ENCODE assay signal across 16 mouse cellular contexts in the genomic region with DNA sequence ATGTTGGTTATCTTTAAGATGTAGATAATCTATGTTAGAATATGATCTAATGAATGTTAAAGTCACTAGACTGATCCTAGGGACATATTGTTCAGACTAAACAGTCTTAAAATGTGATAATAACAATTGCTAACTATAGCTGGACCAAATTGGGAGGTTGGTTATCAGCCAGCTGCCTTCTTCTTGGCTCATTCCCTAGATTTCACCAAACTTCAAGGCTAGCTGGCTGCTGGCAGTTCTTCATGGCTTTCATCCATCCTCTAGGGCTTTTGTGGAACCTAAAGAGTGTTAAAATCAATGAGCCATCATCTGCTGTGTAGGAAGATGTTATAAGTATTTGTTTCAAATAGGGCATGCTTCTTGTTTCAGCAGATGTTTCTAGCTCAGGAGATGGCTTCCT.
A peak's percentile ranks its signal among the peaks of the same experiment; 100 is the strongest.
DNase-seq lines count a peak whose midpoint lies in the region; ATAC-seq and TF ChIP-seq lines count a peak whose summit lies in the region.
"Had no signal": no experiment of that assay in that cellular context is flagged by ENCODE, and none has a peak within 500 bp of the region (broad histone marks: within the 10 kb centered on the region; RNA-seq: fewer than 3 reads in every experiment).

No protein-coding gene starts in this region.

- TF ChIP-seq CTCF in lung, embryonic 14.5 days (IDR thresholded peaks at IDR 0.05; ENCODE audit: low read depth) = no peak

- H3K36me3 ChIP-seq in lung, embryonic 14.5 days (ENCODE audit: insufficient read depth) = no peaks in the 10 kb centered on the region
- H3K36me3 ChIP-seq: hindbrain, embryonic 15.5 days; lung, embryonic 15.5 days; stomach, embryonic 15.5 days had no signal

- no peaks in the 10 kb centered on the region for H3K27me3 ChIP-seq in lung, embryonic 14.5 days (ENCODE audit: insufficient read depth, low read length)
- H3K27me3 ChIP-seq: hindbrain, embryonic 15.5 days; lung, embryonic 15.5 days; stomach, embryonic 15.5 days had no signal

- no peaks in the 10 kb centered on the region for H3K4me1 ChIP-seq in lung, embryonic 14.5 days (ENCODE audit: insufficient read depth)
- H3K4me1 ChIP-seq: lung, embryonic 15.5 days; stomach, embryonic 15.5 days had no signal

- H3K4me2 ChIP-seq in lung, embryonic 14.5 days = no peak overlapping the region
- H3K4me2 ChIP-seq: hindbrain, embryonic 15.5 days; lung, embryonic 15.5 days; stomach, embryonic 15.5 days had no signal

- no peak overlapping the region for H3K9ac ChIP-seq in lung, embryonic 14.5 days
- H3K9ac ChIP-seq: hindbrain, embryonic 15.5 days; lung, embryonic 15.5 days; stomach, embryonic 15.5 days had no signal

- H3K9me3 ChIP-seq in lung, embryonic 14.5 days (ENCODE audit: low read depth, low read length) = no peaks in the 10 kb centered on the region
- H3K9me3 ChIP-seq: hindbrain, embryonic 15.5 days; lung, embryonic 15.5 days; stomach, embryonic 15.5 days had no signal

- DNase-seq in adrenal gland, postnatal 36 days = peak; percentile 10 to 19
- no peak for DNase-seq in adrenal gland, postnatal 4 days (ENCODE audit: low spot score in 2 of 2)
- DNase-seq in lung, embryonic 14.5 days = peak; percentile 2
- no peak for DNase-seq in lung, postnatal 36 days
- DNase-seq in left cerebral cortex, adult 18-20 months (ENCODE audit: low spot score in 2 of 2) = peak; percentile 26 to 29
- peak; percentile 43 for DNase-seq in right cerebral cortex, postnatal 25 days
- DNase-seq in urinary bladder, postnatal 25 days (ENCODE audit: low spot score) = no peak
- DNase-seq: adrenal gland, adult 8-10 months; cerebellum, adult 11-12 months; kidney, adult 9 months; liver; thymus, postnatal 36 days had no signal

- ATAC-seq in lung, embryonic 14.5 days (ENCODE audit: insufficient read depth) = no peak
- no peak for ATAC-seq in inflammation-experienced regulatory T-cells, adult 6 months

- H3K27ac ChIP-seq in lung, embryonic 14.5 days (ENCODE audit: low read depth) = no peak overlapping the region
- H3K27ac ChIP-seq: hindbrain, embryonic 15.5 days; lung, embryonic 15.5 days; stomach, embryonic 15.5 days had no signal

- no peak overlapping the region for H3K4me3 ChIP-seq in lung, embryonic 14.5 days (ENCODE audit: low read depth, low read length)
- H3K4me3 ChIP-seq: hindbrain, embryonic 15.5 days; lung, embryonic 15.5 days; stomach, embryonic 15.5 days had no signal

Comparison
In these comparisons a context has a peak if more than half of its experiments do, and no peak if none do; other contexts are left out.
1. DNase-seq: peak in adrenal gland, postnatal 36 days (2 of 2), lung, embryonic 14.5 days (single experiment), left cerebral cortex, adult 18-20 months (2 of 2) and right cerebral cortex, postnatal 25 days (single experiment); none in adrenal gland, postnatal 4 days (0 of 2), lung, postnatal 36 days (single experiment) and urinary bladder, postnatal 25 days (single experiment).